Mouse (Mus musculus) heart, postnatal 10 days (tissue): ENCODE measurements around the gene Lrrc42. TPM values are rescaled to one million over a fixed set of nuclear protein-coding genes. Genes with fewer than 3 reads are reported as not detected.
A peak's percentile ranks its signal among the peaks of the same experiment; 100 is the strongest.

ENCODE experiments used
- DNase-seq, 2 experiments: peaks; one replicate each; pipeline ENCODE4 v3.0.0; 2021
- intact Hi-C: fragments of 180-260 bp; cut with DNase I; formaldehyde crosslinking; loops from one replicate; pipeline ENCODE4 v1.15.1; 2025
- total RNA-seq, 2 experiments: library from RNA; stranded (reverse); gene quantifications; 2 replicates each; pipeline ENCODE4 v1.2.3; 2021

The Lrrc42 gene
- total RNA-seq, 2 experiments from 2014 or later, result 16.4 to 21.6 TPM

GRCm38 (mm10) chr4:107250494-107250893 is 2.8 kb downstream of the Lrrc42 start:
- intact Hi-C loops, result loop anchor here (1.0 to 5.0 kb wide), 3 partner anchors 73 to 117 kb away; partner anchors contain the start of genes Ndc1, Tceanc2 and Tmem59
- DNase-seq, result peak; percentile 60 to 71

DNA sequence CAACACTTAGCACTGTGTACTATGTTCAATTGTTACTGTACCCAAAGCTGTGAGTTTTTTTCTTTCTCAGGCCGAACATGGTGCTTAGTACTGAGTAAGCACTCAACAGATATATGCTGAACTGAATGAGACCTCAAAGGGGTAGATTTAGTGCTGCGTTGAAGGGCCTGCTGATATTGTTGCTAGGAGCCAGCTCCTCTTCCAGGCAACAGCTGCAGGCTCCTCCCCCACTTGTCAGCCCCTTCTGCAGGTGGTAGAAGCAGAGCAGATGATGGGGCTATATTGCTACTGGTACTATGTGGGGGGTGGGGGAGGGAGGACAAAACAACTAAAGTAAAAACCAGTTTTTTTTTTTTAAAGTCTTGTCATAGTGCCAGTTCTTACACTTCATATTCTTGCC is 3.9 kb downstream of the Lrrc42 start:
- intact Hi-C loops, result no loop called here
- DNase-seq, result no peak

DNA sequence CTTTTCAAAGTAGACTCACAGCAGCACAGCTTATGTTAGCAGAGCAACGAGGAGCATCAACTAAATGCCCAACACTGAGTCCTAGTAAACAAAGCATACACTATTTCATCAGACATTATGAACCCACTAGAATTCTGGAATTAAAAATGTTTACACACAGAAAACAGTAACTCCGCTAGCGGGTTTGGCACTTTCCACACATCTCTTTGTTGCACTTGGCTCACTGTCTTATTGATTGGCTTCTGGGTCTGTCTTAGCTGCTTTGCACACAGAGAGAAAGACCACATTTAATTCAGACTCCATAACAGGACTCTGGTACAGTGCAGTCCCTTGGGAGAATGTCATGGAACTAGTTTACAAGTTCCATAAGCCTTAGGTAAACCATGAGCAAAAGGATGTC is 5.3 kb downstream of the Lrrc42 start:
- DNase-seq, result no peak
- intact Hi-C loops, result no loop called here

DNA sequence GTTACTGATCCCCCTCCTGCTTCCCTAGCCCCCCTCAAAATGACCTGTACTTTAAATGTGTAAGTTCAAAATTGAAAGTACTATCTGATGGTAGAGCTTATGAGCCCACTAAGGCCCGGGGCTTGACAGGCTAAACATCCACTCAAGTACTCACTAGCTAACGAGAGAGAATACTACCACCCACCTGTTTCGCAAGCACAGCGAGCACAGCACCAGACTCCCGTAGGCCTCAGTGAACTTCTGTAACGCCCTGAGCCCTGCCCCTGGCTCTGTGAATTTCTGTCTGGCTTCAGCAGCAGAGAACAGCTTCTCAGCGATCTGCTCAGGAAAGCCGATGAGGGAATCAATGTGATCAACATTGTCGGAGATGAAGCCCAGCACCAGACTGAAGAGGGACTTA is 6.2 kb downstream of the Lrrc42 start:
- DNase-seq, result no peak
- intact Hi-C loops, result no loop called here

- no peak for DNase-seq
- intact Hi-C loops, result no loop called here
Measured at GRCm38 (mm10) chr4:107246040-107246439, 7.3 kb downstream of the Lrrc42 start.

DNA sequence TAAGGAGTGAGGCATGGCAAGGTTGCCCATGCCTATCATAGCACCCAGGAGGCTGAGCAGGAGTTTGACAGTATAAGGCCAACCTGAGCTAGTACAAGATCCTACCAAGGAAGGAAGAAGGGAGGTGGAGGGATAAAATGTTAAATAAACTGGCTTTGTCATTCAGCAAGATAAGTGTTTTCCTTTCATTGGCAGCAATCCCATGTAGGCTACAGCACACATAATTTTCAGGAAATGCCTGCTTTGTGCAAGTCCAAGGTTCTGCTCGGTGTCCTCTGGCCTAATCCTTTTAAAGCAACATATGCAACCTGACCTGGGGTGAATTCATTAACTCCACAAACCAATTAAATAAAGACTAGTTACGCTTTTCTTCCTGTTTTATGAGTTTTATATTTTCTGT is 8.0 kb downstream of the Lrrc42 start:
- intact Hi-C loops, result no loop called here

GRCm38 (mm10) chr4:107243365-107244333 is 9.7 kb downstream of the Lrrc42 start:
- DNase-seq, result no peak
- intact Hi-C loops, result no loop called here

More for the DNA sequence above, 8.0 kb downstream of the Lrrc42 start:
- no peak for DNase-seq

- no peak for DNase-seq
- intact Hi-C loops, result no loop called here
Measured at GRCm38 (mm10) chr4:107240196-107240595, 13.1 kb downstream of the Lrrc42 start.

GRCm38 (mm10) chr4:107238253-107238652 is 15.1 kb downstream of the Lrrc42 start:
- intact Hi-C loops, result no loop called here
- no peak for DNase-seq

- intact Hi-C loops, result no loop called here
- DNase-seq, result no peak
Measured at GRCm38 (mm10) chr4:107232219-107232618, 21.1 kb downstream of the Lrrc42 start.

GRCm38 (mm10) chr4:107226313-107226712 is 27.0 kb downstream of the Lrrc42 start:
- intact Hi-C loops, result no loop called here
- DNase-seq, result no peak

DNA sequence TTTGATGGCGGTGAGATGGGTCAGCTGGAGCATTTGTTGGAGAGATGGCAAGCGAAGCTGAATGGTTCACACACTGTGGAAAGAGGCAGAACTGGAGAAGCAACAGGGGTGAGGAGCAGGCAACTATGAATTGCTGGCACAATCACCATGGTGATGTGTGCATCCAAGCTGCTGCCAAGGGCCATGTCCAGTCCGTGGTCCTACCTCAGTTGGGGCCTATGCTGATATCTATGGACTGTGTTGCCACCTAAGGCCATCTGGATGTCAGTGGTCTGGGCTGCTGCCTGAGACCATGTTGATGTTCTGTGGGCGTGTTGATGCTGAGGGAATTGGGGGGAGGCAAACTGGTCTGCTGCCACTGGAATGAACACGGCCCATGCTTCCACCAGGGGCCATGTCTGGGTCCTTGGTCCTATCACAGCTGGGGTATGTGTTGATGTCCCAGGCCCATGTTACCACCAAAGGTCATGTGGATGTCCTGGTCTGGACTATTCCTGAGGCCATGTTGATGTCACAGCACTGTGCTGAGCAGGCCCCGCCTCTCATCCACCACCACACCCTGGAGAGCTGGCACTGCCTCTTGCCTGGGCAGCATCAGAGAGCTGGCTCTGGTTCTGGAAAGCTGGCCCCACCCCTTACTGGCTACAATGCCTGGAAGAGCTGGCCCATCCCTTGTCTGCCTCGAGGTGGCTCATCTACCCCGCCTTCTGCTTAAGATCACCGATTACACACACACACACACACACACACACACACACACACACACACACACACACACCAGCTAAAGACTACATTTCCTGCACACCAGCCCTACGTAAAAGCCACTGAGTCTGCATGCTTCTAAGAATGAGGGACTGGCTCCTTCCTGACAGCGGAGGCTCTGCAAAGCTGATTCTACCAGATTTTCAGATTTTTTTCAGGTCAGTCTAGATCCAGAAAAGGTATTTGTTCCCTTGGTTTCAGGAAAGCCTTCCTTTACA is 29.8 kb downstream of the Lrrc42 start:
- peak; percentile 78 to 79 for DNase-seq
- intact Hi-C loops, result no loop called here

- peak; percentile 25 to 29 for DNase-seq
- intact Hi-C loops, result no loop called here
Measured at GRCm38 (mm10) chr4:107221524-107221923, 31.8 kb downstream of the Lrrc42 start.

DNA sequence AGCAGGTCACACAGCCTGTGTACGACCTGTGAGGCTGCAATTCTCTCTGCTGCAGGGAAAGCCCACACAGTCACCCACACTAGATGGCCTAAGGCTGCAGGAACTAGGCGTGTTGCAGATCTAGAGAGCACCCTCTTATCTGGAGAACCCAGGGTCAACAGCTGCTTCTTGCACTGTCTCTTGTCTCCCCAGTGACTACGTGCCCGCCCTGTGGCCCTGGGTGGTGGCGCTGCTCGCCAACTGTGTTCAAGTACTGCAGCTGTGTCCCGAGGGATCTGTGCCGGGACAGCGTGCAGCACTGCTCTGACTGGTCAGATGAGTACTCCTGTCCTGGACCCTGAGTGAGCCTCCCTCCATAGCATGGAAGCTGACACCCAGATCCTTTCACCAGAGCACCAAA is 35.8 kb downstream of the Lrrc42 start:
- intact Hi-C loops, result no loop called here
- DNase-seq, result no peak

DNA sequence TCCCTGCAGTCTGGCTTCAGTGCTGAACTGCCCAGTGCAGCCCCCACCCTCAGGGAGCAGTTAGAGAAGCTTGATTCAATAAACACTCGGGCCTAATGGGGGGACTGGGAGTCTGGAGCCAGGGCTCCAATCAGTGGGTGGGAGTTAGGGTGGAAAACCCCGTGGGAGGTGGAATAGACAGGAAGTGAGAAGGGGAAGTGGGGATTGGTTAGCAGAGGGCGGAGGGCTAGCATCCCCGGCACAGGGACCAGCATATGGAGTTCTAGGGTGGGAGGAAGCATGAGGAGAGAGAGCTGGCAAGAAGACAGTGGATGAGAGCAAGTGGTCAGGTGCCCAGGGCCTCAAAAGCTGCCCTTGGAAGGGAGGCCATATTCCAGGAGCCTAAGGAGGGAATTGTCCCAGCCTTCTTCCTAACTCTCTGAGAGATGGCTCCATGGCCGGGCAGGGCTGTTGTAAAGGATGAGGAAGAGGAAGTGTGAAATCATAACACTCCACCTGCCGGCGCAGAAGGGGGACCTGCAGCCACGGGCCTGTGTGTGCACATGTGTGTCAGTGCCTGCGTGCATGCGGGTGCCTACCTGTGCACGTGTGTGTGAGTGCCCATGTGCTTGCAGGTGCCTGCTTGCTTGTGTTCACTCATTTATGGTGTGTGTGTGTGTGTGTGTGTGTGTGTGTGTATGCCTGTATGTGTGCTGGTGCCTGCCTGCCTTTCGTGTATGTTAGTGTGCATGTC is 39.9 kb downstream of the Lrrc42 start:
- no peak for DNase-seq
- intact Hi-C loops, result no loop called here

GRCm38 (mm10) chr4:107211936-107212335 is 41.4 kb downstream of the Lrrc42 start:
- DNase-seq, result no peak
- intact Hi-C loops, result no loop called here

GRCm38 (mm10) chr4:107211465-107211864 is 41.9 kb downstream of the Lrrc42 start:
- DNase-seq, result peak in 1 of 2 experiments; percentile 17
- intact Hi-C loops, result no loop called here

GRCm38 (mm10) chr4:107210483-107211097 is 42.7 kb downstream of the Lrrc42 start:
- no peak for DNase-seq
- intact Hi-C loops, result no loop called here

GRCm38 (mm10) chr4:107208880-107209279 is 44.5 kb downstream of the Lrrc42 start, which contains the start of gene Ldlrad1:
TSS of gene Ldlrad1 (plus strand) at chr4:107209180.
- no peak for DNase-seq
- intact Hi-C loops, result no loop called here

DNA sequence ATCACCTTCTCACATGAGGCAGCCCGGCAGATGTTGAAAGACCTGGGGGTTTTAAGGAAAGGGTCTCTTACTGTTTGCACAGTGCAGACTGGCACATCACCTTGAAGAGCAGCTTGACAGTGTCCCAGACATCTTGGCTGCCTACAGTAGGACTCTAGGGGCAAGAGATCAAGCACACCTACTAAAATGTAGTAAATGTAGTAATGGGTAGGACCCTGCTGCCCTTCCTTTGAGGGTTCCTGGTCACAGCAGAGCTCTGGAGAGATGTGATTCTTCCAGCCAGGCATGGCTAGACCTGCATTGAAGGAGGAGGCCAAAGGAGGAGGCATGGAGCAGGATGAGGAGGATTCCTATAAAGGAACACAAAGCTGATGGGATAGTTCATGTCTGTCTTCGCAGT is 46.3 kb downstream of the Lrrc42 start:
- DNase-seq, result no peak
- intact Hi-C loops, result no loop called here
